Mouse (Mus musculus): Measurements from ENCODE around the gene Tbc1d10a. TPM values are rescaled to one million over a fixed set of nuclear protein-coding genes. Genes with fewer than 3 reads are reported as not detected.
"Not testable (repeated sequence)": the region's sequence is repeated elsewhere in the genome, so short reads cannot be mapped to it uniquely, and the experiment has no call there.

The Tbc1d10a gene
- polyA plus RNA-seq, 1 experiment: 41.6 TPM

DNA sequence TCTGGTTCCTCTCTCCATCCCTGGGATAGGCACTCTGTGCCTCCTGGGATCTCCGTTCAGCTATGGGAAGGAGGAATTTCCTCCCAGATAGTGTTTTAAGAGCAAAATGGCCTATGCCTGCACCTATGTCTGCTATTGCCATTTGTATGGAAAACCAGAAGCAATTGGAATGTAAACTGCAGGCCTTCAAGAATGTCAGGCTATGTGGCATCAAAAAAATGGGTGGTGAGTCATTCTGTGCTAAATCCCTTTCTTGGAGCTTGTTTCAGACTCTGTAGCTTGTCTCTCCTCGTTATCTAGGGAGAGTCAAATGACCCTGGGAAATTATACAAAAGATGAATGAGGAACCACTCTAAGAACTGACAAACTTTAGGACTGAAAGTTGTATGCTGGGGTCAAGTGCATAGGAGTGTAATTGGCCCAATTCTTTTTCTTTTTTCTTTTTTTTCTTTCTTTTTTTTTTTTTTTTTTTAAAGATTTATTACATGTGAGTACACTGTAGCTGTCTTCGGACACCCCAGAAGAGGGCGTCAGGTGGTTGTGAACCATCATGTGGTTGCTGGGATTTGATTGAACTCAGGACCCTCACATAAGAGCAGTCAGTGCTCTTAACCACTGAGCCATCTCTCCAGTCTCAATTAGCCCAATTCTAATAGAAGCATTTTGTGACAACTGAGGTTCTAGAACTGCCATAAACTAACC is 2.2 kb upstream of the Tbc1d10a start:
- TF ChIP-seq POLR2A (IDR thresholded peaks at IDR 0.05; ENCODE audit: borderline replicate concordance, extremely low read depth, insufficient read depth, insufficient read length, poor library complexity, severe bottlenecking): no peak
- TF ChIP-seq CTCF (IDR thresholded peaks at IDR 0.05; ENCODE audit: borderline replicate concordance, extremely low read depth, insufficient read depth, insufficient read length): no peak
- DNase-seq (ENCODE audit: low read depth): no peak

GRCm38 (mm10) chr11:4185480-4185879 is 1.1 kb upstream of the Tbc1d10a start:
- DNase-seq (ENCODE audit: low read depth): not testable (repeated sequence)

GRCm38 (mm10) chr11:4187318-4187700 is 720 bp downstream of the Tbc1d10a start:
- no peak for DNase-seq (ENCODE audit: low read depth)
- TF ChIP-seq POLR2A (IDR thresholded peaks at IDR 0.05; ENCODE audit: borderline replicate concordance, extremely low read depth, insufficient read depth, insufficient read length, poor library complexity, severe bottlenecking): no peak
- TF ChIP-seq CTCF (IDR thresholded peaks at IDR 0.05; ENCODE audit: borderline replicate concordance, extremely low read depth, insufficient read depth, insufficient read length): no peak

DNA sequence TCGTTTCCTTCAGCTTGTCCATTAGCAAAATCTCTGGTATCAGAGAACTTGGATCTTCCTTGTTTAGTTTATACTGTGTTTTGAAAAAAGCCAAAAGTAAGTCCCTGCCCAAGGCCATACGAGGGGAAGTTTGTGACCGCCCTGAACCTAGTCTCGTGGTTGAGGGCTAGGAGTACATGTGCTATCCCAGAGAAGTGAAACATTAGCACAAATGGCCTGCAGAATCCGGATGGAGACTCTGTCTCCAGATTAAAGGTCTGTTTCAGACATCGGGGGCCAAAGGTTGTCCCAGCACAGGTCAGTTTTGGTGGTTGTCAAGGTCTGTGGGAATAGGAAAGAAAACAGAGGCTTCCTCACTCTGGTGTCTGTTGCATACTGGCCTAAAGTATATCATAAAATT is 2.6 kb downstream of the Tbc1d10a start:
- TF ChIP-seq POLR2A (IDR thresholded peaks at IDR 0.05; ENCODE audit: borderline replicate concordance, extremely low read depth, insufficient read depth, insufficient read length, poor library complexity, severe bottlenecking): no peak
- TF ChIP-seq CTCF (IDR thresholded peaks at IDR 0.05; ENCODE audit: borderline replicate concordance, extremely low read depth, insufficient read depth, insufficient read length): no peak

DNA sequence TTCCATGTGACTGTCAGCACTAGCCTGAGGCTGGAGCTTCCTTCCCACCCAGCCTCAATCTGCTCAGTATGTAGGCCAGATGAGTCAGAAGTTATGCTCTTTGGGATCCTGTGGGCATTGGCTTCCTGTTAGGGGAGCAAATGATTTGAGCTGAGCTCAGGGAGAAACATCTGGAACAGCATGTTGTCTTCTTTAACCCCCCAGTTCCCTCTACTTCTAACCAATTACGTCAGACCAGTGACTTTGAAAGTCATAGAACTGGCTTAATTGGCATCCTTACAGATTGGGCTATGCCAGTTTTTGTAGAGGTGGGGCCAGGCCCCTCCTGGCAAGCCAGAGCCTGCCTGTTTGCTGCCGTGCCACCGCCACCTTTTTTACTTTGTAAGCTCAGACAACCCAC is 4.1 kb downstream of the Tbc1d10a start:
- no peak for DNase-seq (ENCODE audit: low read depth)
- no peak for TF ChIP-seq CTCF (IDR thresholded peaks at IDR 0.05; ENCODE audit: borderline replicate concordance, extremely low read depth, insufficient read depth, insufficient read length)

More for the DNA sequence above, 2.6 kb downstream of the Tbc1d10a start:
- no peak for DNase-seq (ENCODE audit: low read depth)

GRCm38 (mm10) chr11:4192757-4193156 is 6.2 kb downstream of the Tbc1d10a start:
- no peak for DNase-seq (ENCODE audit: low read depth)
- TF ChIP-seq POLR2A (IDR thresholded peaks at IDR 0.05; ENCODE audit: borderline replicate concordance, extremely low read depth, insufficient read depth, insufficient read length, poor library complexity, severe bottlenecking) (no peak), CTCF (IDR thresholded peaks at IDR 0.05; ENCODE audit: borderline replicate concordance, extremely low read depth, insufficient read depth, insufficient read length) (no peak)

- DNase-seq (ENCODE audit: low read depth): no peak
- TF ChIP-seq POLR2A (IDR thresholded peaks at IDR 0.05; ENCODE audit: borderline replicate concordance, extremely low read depth, insufficient read depth, insufficient read length, poor library complexity, severe bottlenecking) (no peak), CTCF (IDR thresholded peaks at IDR 0.05; ENCODE audit: borderline replicate concordance, extremely low read depth, insufficient read depth, insufficient read length) (no peak)
Measured at GRCm38 (mm10) chr11:4193420-4193819, 6.8 kb downstream of the Tbc1d10a start.

DNA sequence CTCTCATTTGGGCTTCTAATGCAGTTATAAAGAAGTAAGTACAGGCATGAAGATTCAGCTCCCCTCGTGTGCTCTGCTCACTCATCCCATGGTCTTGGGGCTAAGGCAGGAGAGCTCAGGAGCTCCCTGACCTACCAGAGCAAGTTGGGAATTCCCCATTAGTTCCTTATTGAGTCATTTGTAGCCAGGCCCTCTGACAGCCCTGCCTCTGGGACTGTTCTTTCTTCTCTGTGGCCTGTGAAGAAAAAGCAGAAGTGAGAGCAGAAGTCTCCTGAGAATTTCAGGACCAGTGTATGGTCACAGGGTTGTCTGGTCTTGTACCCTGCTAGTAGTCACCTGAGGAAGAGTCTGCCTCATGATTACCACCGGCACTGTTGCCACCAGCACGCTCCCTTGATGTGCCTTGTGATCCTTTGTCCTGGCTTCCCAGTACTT is 9.0 kb downstream of the Tbc1d10a start:
- no peak for DNase-seq (ENCODE audit: low read depth)
- no peak for TF ChIP-seq CTCF (IDR thresholded peaks at IDR 0.05; ENCODE audit: borderline replicate concordance, extremely low read depth, insufficient read depth, insufficient read length)
- no peak for TF ChIP-seq POLR2A (IDR thresholded peaks at IDR 0.05; ENCODE audit: borderline replicate concordance, extremely low read depth, insufficient read depth, insufficient read length, poor library complexity, severe bottlenecking)

DNA sequence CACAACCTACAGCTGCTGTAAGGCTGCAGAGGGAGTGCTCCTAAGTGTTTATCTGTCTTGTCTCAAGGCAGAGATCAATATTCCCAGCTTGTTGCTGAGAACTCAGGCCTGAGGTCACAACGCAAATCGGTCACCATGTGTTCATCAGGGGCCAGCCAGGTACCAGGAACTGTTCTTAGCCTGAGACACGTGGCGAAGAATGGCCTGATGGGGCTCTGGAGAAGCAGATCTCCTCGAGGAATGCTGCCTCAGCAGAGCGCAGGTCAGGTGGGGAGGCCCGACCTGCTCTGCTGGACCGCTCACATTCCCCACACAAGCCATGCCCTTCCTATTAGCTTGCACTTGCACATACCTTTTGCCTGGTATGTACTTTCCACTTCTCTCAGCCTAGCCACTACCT is 10.0 kb downstream of the Tbc1d10a start:
- TF ChIP-seq CTCF (IDR thresholded peaks at IDR 0.05; ENCODE audit: borderline replicate concordance, extremely low read depth, insufficient read depth, insufficient read length): no peak
- no peak for TF ChIP-seq POLR2A (IDR thresholded peaks at IDR 0.05; ENCODE audit: borderline replicate concordance, extremely low read depth, insufficient read depth, insufficient read length, poor library complexity, severe bottlenecking)
- DNase-seq (ENCODE audit: low read depth): no peak

GRCm38 (mm10) chr11:4197691-4198090 is 11.1 kb downstream of the Tbc1d10a start:
- TF ChIP-seq CTCF (IDR thresholded peaks at IDR 0.05; ENCODE audit: borderline replicate concordance, extremely low read depth, insufficient read depth, insufficient read length) (no peak), POLR2A (IDR thresholded peaks at IDR 0.05; ENCODE audit: borderline replicate concordance, extremely low read depth, insufficient read depth, insufficient read length, poor library complexity, severe bottlenecking) (no peak)
- DNase-seq (ENCODE audit: low read depth): peak; percentile 5

DNA sequence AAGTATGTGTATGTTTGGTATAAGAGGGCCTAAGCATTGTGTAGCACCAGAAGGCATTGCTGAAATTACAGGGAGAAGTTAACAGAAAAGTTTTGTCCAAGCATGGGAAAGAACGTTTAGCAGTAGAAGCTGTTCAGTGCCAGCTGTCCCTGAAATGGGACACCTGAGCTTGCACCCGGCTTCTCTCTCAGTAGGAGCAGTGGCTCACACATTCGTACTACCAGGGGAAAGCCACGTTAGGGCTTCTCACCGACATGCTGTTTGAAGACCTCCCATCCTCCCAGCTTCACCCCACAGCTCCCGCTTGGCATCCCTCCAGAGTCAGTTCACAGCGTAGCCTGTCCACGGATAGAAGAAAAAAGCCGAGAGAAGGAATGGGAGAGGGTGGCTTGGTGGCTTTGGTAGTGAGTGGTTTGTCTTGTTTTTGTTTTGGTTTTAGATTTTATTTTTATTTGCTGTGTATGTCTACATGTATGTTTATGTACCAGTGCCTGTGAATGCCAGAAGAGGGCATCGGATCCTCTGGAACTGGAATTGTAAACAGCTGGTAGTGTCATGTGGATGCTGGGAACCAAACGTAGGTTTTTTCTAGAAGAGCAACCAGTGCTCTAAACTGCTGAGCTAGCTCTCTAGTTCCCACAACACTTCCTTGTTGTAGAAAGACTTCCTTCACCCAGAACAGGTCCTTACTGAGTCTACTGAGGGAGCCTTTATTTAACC is 15.6 kb downstream of the Tbc1d10a start:
- TF ChIP-seq CTCF (IDR thresholded peaks at IDR 0.05; ENCODE audit: borderline replicate concordance, extremely low read depth, insufficient read depth, insufficient read length): no peak
- TF ChIP-seq POLR2A (IDR thresholded peaks at IDR 0.05; ENCODE audit: borderline replicate concordance, extremely low read depth, insufficient read depth, insufficient read length, poor library complexity, severe bottlenecking): no peak
- DNase-seq (ENCODE audit: low read depth): no peak

DNA sequence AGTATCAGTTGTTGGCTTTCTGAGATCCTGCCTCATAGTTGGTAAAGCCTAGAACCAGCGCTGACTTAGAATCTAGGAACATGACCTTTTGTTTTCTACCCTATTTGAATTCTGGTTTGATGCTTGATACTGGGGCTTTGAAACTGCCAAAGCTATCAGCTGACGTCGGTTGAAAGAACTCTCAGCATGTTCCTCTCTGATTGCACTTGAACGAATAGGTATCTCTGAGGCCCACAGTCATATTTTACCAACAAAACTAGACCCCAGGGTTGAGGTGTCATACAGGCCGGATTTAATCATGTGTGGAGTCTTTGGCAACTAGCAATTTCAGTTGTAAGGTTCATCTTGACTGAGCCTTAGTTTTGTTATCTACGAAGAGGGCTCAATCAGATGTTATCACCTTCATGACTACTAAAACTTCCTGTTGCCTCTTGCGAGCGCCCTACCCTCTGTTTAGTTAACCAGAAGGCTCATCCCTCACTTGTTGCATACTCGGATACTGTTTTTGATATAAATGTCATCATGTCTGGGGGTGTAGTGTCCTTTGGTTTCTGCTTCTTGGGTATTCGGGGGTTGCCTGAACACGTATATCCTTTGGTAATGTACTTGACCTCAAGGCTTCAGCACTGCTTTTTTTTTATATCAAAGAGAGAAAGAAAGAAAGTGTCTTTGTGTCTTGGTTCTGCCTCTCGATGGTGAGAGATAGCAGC is 16.6 kb downstream of the Tbc1d10a start:
- TF ChIP-seq POLR2A (IDR thresholded peaks at IDR 0.05; ENCODE audit: borderline replicate concordance, extremely low read depth, insufficient read depth, insufficient read length, poor library complexity, severe bottlenecking) (no peak), CTCF (IDR thresholded peaks at IDR 0.05; ENCODE audit: borderline replicate concordance, extremely low read depth, insufficient read depth, insufficient read length) (no peak)
- DNase-seq (ENCODE audit: low read depth): no peak

Measured in brain, embryonic 14.5 days (tissue).